Mouse (Mus musculus) stomach, embryonic 14.5 days (tissue): ENCODE data around the gene Dnmt3c. TPM values are rescaled to one million over a fixed set of nuclear protein-coding genes. Genes with fewer than 3 reads are reported as not detected.
"Not testable (repeated sequence)": the region's sequence is repeated elsewhere in the genome, so short reads cannot be mapped to it uniquely, and the experiment has no call there.

Source experiments
- ATAC-seq: fragments of 200-750 bp; cut with Nextera tagmentation; 2 replicates; pipeline ENCODE4 v1.8.0; 2017; ENCODE audit warnings: low read depth, moderate TSS enrichment; ENCODE audit not compliant: insufficient number of reproducible peaks, insufficient read depth, low FRiP score
- H3K27ac ChIP-seq: fragments of 300-500 bp; sonication (generic); 2 replicates; pipeline ENCODE4 v1.5.1; 2014; ENCODE audit warnings: mild to moderate bottlenecking, low read length, moderate library complexity, mixed read lengths
- H3K27me3 ChIP-seq: fragments of 300-500 bp; sonication (generic); 2 replicates; pipeline ENCODE4 v1.6.1; 2014; ENCODE audit warnings: low read length, control low read depth, mixed read lengths; ENCODE audit not compliant: control insufficient read depth, insufficient read depth
- H3K36me3 ChIP-seq: fragments of 300-500 bp; sonication (generic); 2 replicates; pipeline ENCODE4 v1.6.1; 2014; ENCODE audit warnings: mild to moderate bottlenecking, control low read depth, low read length, moderate library complexity, mixed read lengths; ENCODE audit not compliant: control insufficient read depth, insufficient read depth
- H3K4me1 ChIP-seq: fragments of 300-500 bp; sonication (generic); 2 replicates; pipeline ENCODE4 v1.6.1; 2014; ENCODE audit warnings: low read length, control low read depth, mixed read lengths; ENCODE audit not compliant: control insufficient read depth, insufficient read depth
- H3K4me2 ChIP-seq: fragments of 300-500 bp; sonication (generic); replicated peaks from 2 replicates; pipeline ENCODE4 v1.6.1; 2014; ENCODE audit warnings: low read depth, low read length, control low read depth
- H3K4me3 ChIP-seq: fragments of 300-500 bp; sonication (generic); 2 replicates; pipeline ENCODE4 v1.5.1; 2014; ENCODE audit warnings: low read depth, low read length, control low read depth
- H3K9ac ChIP-seq: fragments of 300-500 bp; sonication (generic); replicated peaks from 2 replicates; pipeline ENCODE4 v1.6.1; 2014; ENCODE audit warnings: low read depth, mild to moderate bottlenecking, control low read depth, low read length, moderate library complexity, mixed read lengths
- H3K9me3 ChIP-seq: fragments of 300-500 bp; sonication (generic); 2 replicates; pipeline ENCODE4 v1.6.1; 2016; ENCODE audit warnings: low read depth, low read length, control low read depth; ENCODE audit not compliant: control insufficient read depth
- WGBS: fragments of 180-500 bp; shearing (Covaris S2); extraction: QIAGEN DNeasy Blood & Tissue Kit; methylation state at CpG from one replicate; pipeline ENCODE4 v1.1.7; 2014; 5-methylcytosine and 5-hydroxymethylcytosine counted together
- polyA plus RNA-seq: library from polyadenylated mRNA; unstranded; fragments of >200 nt; fragmentation: Nextera tagmentation; extraction: Ambion mirVana; gene quantifications from 2 replicates; pipeline ENCODE4 v1.2.1, GENCODE M21; 2014

Dnmt3c gene
- polyA plus RNA-seq, 1 experiment from 2014 or later, result 0.16 TPM

- no peaks in the 10 kb centered on the region for H3K9me3 ChIP-seq
- no peak for ATAC-seq
- H3K4me2 ChIP-seq, result no peak overlapping the region
These were observed 27.6 kb upstream of the Dnmt3c start for GRCm38 (mm10) chr2:153668754-153669376.

GRCm38 (mm10) chr2:153670111-153670510 is 26.3 kb upstream of the Dnmt3c start:
- no peak; the same call in 1 of the 2 replicates for ATAC-seq
- 65% methylated on average over 5 of the region's 5 CpGs for WGBS

More at GRCm38 (mm10) chr2:153668754-153669376, 27.6 kb upstream of the Dnmt3c start:
- Histone ChIP-seq H3K36me3 (peaks cover 3% of the 10 kb centered on the region), H3K9ac (no peak overlapping the region), H3K4me1 (no peaks in the 10 kb centered on the region), H3K27me3 (no peaks in the 10 kb centered on the region), H3K4me3 (no peak overlapping the region), H3K27ac (no peak overlapping the region)
- WGBS, result 69% methylated on average over 7 of the region's 7 CpGs

GRCm38 (mm10) chr2:153672619-153673018 is 23.8 kb upstream of the Dnmt3c start:
- no peak overlapping the region for H3K4me3 ChIP-seq
- peaks cover 2% of the 10 kb centered on the region for H3K36me3 ChIP-seq
- H3K9me3 ChIP-seq, result no peaks in the 10 kb centered on the region
- no peak overlapping the region for H3K9ac ChIP-seq
- H3K27ac ChIP-seq, result no peak overlapping the region
- H3K4me1 ChIP-seq, result no peaks in the 10 kb centered on the region
- no peak for ATAC-seq
- 92% methylated on average over 2 of the region's 2 CpGs for WGBS
- no peak overlapping the region for H3K4me2 ChIP-seq
- no peaks in the 10 kb centered on the region for H3K27me3 ChIP-seq

More at GRCm38 (mm10) chr2:153670111-153670510, 26.3 kb upstream of the Dnmt3c start:
- H3K9me3 ChIP-seq, result no peaks in the 10 kb centered on the region
- peaks cover 3% of the 10 kb centered on the region for H3K36me3 ChIP-seq
- no peak overlapping the region for H3K27ac ChIP-seq
- no peak overlapping the region for H3K4me3 ChIP-seq
- H3K27me3 ChIP-seq, result no peaks in the 10 kb centered on the region
- H3K9ac ChIP-seq, result no peak overlapping the region
- no peaks in the 10 kb centered on the region for H3K4me1 ChIP-seq
- H3K4me2 ChIP-seq, result no peak overlapping the region

GRCm38 (mm10) chr2:153675364-153675763 is 21.1 kb upstream of the Dnmt3c start:
- H3K27me3 ChIP-seq, H3K27ac ChIP-seq, H3K9ac ChIP-seq, H3K4me1 ChIP-seq, H3K4me2 ChIP-seq, H3K4me3 ChIP-seq, ATAC-seq, H3K36me3 ChIP-seq, H3K9me3 ChIP-seq: not testable (repeated sequence)
- WGBS, result 87% methylated on average over 1 of the region's 1 CpGs

GRCm38 (mm10) chr2:153676944-153677343 is 19.5 kb upstream of the Dnmt3c start:
- H3K4me3 ChIP-seq, result no peak overlapping the region
- H3K4me1 ChIP-seq, result no peaks in the 10 kb centered on the region
- H3K36me3 ChIP-seq, result peaks cover 2% of the 10 kb centered on the region
- H3K9me3 ChIP-seq, result no peaks in the 10 kb centered on the region
- 85% methylated on average over 6 of the region's 6 CpGs for WGBS
- ATAC-seq, result no peak
- no peak overlapping the region for H3K27ac ChIP-seq
- H3K27me3 ChIP-seq, result no peaks in the 10 kb centered on the region
- H3K4me2 ChIP-seq, result no peak overlapping the region
- H3K9ac ChIP-seq, result no peak overlapping the region

GRCm38 (mm10) chr2:153677550-153677949 is 18.9 kb upstream of the Dnmt3c start:
- H3K9me3 ChIP-seq, result no peaks in the 10 kb centered on the region
- H3K27ac ChIP-seq, result no peak overlapping the region
- H3K4me2 ChIP-seq, result no peak overlapping the region
- H3K9ac ChIP-seq, result no peak overlapping the region
- peaks cover 2% of the 10 kb centered on the region for H3K36me3 ChIP-seq
- WGBS, result 89% methylated on average over 7 of the region's 7 CpGs
- H3K27me3 ChIP-seq, result no peaks in the 10 kb centered on the region
- ATAC-seq, result no peak
- H3K4me1 ChIP-seq, result no peaks in the 10 kb centered on the region
- no peak overlapping the region for H3K4me3 ChIP-seq

GRCm38 (mm10) chr2:153679959-153680358 is 16.5 kb upstream of the Dnmt3c start:
- H3K36me3 ChIP-seq, result peaks cover 2% of the 10 kb centered on the region
- no peaks in the 10 kb centered on the region for H3K4me1 ChIP-seq
- no peak overlapping the region for H3K9ac ChIP-seq
- no peak overlapping the region for H3K4me3 ChIP-seq
- no peak for ATAC-seq
- no peak overlapping the region for H3K4me2 ChIP-seq
- H3K9me3 ChIP-seq, result no peaks in the 10 kb centered on the region
- no peaks in the 10 kb centered on the region for H3K27me3 ChIP-seq
- WGBS, result 79% methylated on average over 1 of the region's 1 CpGs
- no peak overlapping the region for H3K27ac ChIP-seq

- ATAC-seq, H3K9ac ChIP-seq, H3K4me2 ChIP-seq, H3K4me3 ChIP-seq, H3K4me1 ChIP-seq, H3K27me3 ChIP-seq, H3K27ac ChIP-seq, H3K9me3 ChIP-seq, H3K36me3 ChIP-seq: not testable (repeated sequence)
- WGBS, result 81% methylated on average over 6 of the region's 7 CpGs
These were observed 3.0 kb upstream of the Dnmt3c start for GRCm38 (mm10) chr2:153693413-153693812.
